Mouse (Mus musculus): Measurements from ENCODE around the gene Rab3b. TPM values are rescaled to one million over a fixed set of nuclear protein-coding genes. Genes with fewer than 3 reads are reported as not detected.
"Not testable (repeated sequence)": the region's sequence is repeated elsewhere in the genome, so short reads cannot be mapped to it uniquely, and the experiment has no call there.

Gene Rab3b
- polyA plus RNA-seq, 1 experiment from 2014 or later: 6.3 TPM

DNA sequence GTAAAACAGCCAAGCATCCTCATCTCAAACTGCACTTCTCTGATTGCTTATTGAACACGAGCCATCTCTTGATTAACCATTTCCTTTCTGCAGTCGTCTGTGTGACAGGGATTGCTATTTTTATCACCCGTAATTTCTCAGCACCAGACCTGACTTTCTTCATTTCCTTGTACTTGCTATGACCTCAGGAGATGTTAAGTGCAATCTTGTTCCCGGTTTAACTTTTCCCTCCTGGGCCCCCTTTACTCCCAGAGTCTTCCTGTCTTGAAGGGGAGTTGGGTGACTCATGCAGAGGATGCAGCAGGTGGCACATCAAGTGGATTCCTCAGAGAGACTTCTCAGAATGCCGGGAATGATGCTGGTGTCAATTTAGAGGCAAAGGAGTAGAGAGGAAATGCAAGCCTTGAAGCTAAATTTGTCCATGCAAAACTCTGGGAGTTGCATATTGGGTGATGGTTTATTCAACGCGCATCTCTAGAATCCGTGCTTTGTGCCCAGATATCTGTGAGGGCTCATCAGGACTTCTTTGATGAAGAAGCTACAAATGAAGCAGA, 31.1 kb downstream of the Rab3b start:
- H3K27me3 ChIP-seq (ENCODE audit: insufficient read depth, low read length): no peaks in the 10 kb centered on the region
- H3K4me1 ChIP-seq (ENCODE audit: insufficient read depth): no peaks in the 10 kb centered on the region
- no peak for TF ChIP-seq CTCF (IDR thresholded peaks at IDR 0.05; ENCODE audit: low read depth)
- H3K4me3 ChIP-seq (ENCODE audit: low read depth, low read length): no peak overlapping the region
- no peak for ATAC-seq (ENCODE audit: insufficient read depth)
- no peak overlapping the region for H3K27ac ChIP-seq (ENCODE audit: low read depth)
- no peaks in the 10 kb centered on the region for H3K36me3 ChIP-seq (ENCODE audit: insufficient read depth)
- no peaks in the 10 kb centered on the region for H3K9me3 ChIP-seq (ENCODE audit: low read depth, low read length)
- H3K9ac ChIP-seq: no peak overlapping the region
- DNase-seq: no peak
- WGBS: 57% methylated on average over 8 of the region's 8 CpGs
- no peak overlapping the region for H3K4me2 ChIP-seq

DNA sequence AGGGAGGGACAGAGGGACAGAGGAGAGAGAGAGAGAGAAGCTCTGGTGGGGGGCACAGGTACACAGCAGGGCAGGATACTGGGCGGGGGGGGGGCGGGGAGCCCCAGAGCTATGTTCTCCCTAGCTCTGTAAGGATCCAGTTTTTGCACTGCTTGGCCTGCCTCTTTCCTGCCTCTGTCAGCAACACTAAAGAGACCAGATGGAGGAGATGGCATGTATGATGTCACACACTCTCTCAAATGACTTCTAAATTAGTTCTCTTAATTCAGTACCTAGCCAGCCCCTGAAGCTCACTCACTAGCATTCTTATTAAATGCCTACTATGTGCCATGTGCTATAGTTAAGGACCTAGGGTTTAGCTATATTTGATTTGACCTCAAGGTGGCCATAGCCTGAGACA, 33.0 kb downstream of the Rab3b start:
- no peak for ATAC-seq (ENCODE audit: insufficient read depth)

DNA sequence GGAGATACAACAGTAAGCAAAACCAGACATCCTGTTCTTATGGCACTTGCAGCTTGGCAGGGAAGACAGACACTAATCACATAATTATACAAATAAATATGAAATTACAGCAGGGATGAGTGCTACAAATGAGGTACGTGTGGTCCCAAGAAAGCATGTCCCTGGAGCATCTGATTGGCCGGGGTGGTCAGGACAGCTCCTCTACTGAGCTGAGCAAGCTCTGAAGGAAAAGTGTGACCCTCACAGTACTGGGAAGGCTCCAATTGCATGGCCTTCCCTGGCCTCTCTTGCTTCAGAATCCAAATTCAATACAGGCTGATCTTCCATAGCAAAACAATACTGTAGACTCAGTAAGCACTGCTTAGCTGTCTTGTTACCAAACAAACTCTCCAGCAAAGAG, 34.3 kb downstream of the Rab3b start:
- no peaks in the 10 kb centered on the region for H3K27me3 ChIP-seq (ENCODE audit: insufficient read depth, low read length)
- no peak overlapping the region for H3K4me2 ChIP-seq
- DNase-seq (peak; percentile 9), ATAC-seq (ENCODE audit: insufficient read depth) (no peak)
- H3K36me3 ChIP-seq (ENCODE audit: insufficient read depth): no peaks in the 10 kb centered on the region
- H3K9me3 ChIP-seq (ENCODE audit: low read depth, low read length): no peaks in the 10 kb centered on the region
- no peak overlapping the region for H3K9ac ChIP-seq
- no peak overlapping the region for H3K4me3 ChIP-seq (ENCODE audit: low read depth, low read length)
- WGBS: 52% methylated on average over 2 of the region's 2 CpGs
- TF ChIP-seq CTCF (IDR thresholded peaks at IDR 0.05; ENCODE audit: low read depth): no peak
- no peak overlapping the region for H3K27ac ChIP-seq (ENCODE audit: low read depth)
- no peaks in the 10 kb centered on the region for H3K4me1 ChIP-seq (ENCODE audit: insufficient read depth)

More for the DNA sequence above, 33.0 kb downstream of the Rab3b start:
- Histone ChIP-seq H3K27me3 (ENCODE audit: insufficient read depth, low read length) (no peaks in the 10 kb centered on the region), H3K9me3 (ENCODE audit: low read depth, low read length) (no peaks in the 10 kb centered on the region), H3K4me3 (ENCODE audit: low read depth, low read length) (no peak overlapping the region), H3K4me1 (ENCODE audit: insufficient read depth) (no peaks in the 10 kb centered on the region), H3K27ac (ENCODE audit: low read depth) (no peak overlapping the region), H3K36me3 (ENCODE audit: insufficient read depth) (no peaks in the 10 kb centered on the region), H3K9ac (no peak overlapping the region), H3K4me2 (no peak overlapping the region)
- no peak for TF ChIP-seq CTCF (IDR thresholded peaks at IDR 0.05; ENCODE audit: low read depth)
- 87% methylated on average over 2 of the region's 2 CpGs for WGBS
- no peak for DNase-seq

DNA sequence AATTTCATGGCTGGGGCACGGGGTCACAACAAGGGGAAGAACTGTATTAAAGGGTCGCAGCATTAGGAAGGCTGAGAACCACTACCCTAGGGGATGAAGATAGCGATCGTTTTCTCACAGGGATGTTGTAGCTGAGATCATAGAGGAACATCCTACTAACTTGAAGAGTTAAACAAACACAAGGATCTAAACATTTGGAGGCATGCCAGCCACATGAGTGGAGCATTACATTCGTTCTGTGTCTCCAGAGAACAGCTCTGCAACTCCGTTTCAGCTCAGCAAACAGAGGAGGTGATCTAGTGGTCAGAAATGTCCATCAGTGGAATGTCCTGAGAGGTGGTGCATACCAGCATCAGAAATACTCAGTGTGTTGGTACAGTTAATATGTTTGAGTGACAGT, 35.5 kb downstream of the Rab3b start:
- H3K4me1 ChIP-seq (ENCODE audit: insufficient read depth): no peaks in the 10 kb centered on the region
- H3K4me3 ChIP-seq (ENCODE audit: low read depth, low read length): no peak overlapping the region
- DNase-seq (peak; percentile 83), ATAC-seq (ENCODE audit: insufficient read depth) (peak; percentile 35; the same call in 1 of the 2 replicates)
- no peak overlapping the region for H3K9ac ChIP-seq
- no peak overlapping the region for H3K4me2 ChIP-seq
- H3K9me3 ChIP-seq (ENCODE audit: low read depth, low read length): no peaks in the 10 kb centered on the region
- no peaks in the 10 kb centered on the region for H3K36me3 ChIP-seq (ENCODE audit: insufficient read depth)
- H3K27me3 ChIP-seq (ENCODE audit: insufficient read depth, low read length): no peaks in the 10 kb centered on the region
- no peak for TF ChIP-seq CTCF (IDR thresholded peaks at IDR 0.05; ENCODE audit: low read depth)
- no peak overlapping the region for H3K27ac ChIP-seq (ENCODE audit: low read depth)
- WGBS: 43% methylated on average over 6 of the region's 6 CpGs

DNA sequence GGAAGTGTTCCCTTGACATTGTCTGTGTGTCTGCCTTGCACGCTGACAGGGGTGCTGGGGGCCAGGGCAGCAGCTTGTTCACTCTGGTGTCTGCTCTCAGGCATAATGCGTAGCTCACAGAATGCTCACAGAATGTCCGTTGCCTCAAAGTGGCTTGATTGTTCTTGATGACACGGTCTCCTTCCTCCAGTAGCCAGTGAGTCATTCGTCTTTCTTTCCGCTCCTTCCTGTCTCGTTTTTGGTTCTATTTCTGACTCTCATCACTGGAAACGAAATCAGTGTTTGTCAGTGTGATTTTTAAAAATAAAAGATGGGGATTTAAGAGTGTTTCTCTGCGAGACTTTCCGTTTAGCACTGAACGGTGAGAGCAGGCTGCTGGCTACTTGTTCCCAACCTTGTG, 36.2 kb downstream of the Rab3b start:
- Histone ChIP-seq H3K27ac (ENCODE audit: low read depth) (no peak overlapping the region), H3K4me1 (ENCODE audit: insufficient read depth) (no peaks in the 10 kb centered on the region), H3K9ac (no peak overlapping the region), H3K27me3 (ENCODE audit: insufficient read depth, low read length) (no peaks in the 10 kb centered on the region), H3K4me2 (no peak overlapping the region), H3K9me3 (ENCODE audit: low read depth, low read length) (no peaks in the 10 kb centered on the region), H3K4me3 (ENCODE audit: low read depth, low read length) (no peak overlapping the region), H3K36me3 (ENCODE audit: insufficient read depth) (no peaks in the 10 kb centered on the region)
- no peak for TF ChIP-seq CTCF (IDR thresholded peaks at IDR 0.05; ENCODE audit: low read depth)
- DNase-seq: peak; percentile 32
- 55% methylated on average over 11 of the region's 11 CpGs for WGBS
- no peak for ATAC-seq (ENCODE audit: insufficient read depth)

DNA sequence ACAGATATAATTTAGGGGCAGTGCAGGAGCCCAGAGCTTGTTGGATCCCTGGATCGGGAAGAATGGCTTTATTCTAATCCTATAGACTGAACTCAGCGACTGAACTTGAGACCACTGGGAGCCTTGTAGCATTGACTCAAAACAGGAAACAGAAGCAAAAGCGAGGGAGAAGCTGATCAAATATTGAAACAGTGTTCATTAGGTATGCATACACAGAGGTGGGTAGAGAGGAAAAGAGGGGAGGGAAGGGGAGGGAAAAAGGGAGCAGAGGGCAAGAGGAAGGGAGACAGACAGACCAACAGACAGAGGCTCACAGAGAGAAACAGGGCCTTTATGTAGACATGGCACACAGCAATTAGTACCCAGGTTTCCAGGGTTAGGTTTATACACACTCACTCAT, 38.8 kb downstream of the Rab3b start:
- H3K4me1 ChIP-seq (ENCODE audit: insufficient read depth): no peaks in the 10 kb centered on the region
- no peak for TF ChIP-seq CTCF (IDR thresholded peaks at IDR 0.05; ENCODE audit: low read depth)
- ATAC-seq (ENCODE audit: insufficient read depth) (no peak; the same call in 1 of the 2 replicates), DNase-seq (no peak)
- H3K9me3 ChIP-seq (ENCODE audit: low read depth, low read length): no peaks in the 10 kb centered on the region
- H3K27ac ChIP-seq (ENCODE audit: low read depth): no peak overlapping the region
- H3K36me3 ChIP-seq (ENCODE audit: insufficient read depth): no peaks in the 10 kb centered on the region
- no peak overlapping the region for H3K4me3 ChIP-seq (ENCODE audit: low read depth, low read length)
- H3K9ac ChIP-seq: no peak overlapping the region
- H3K27me3 ChIP-seq (ENCODE audit: insufficient read depth, low read length): no peaks in the 10 kb centered on the region
- 52% methylated on average over 3 of the region's 3 CpGs for WGBS
- no peak overlapping the region for H3K4me2 ChIP-seq

DNA sequence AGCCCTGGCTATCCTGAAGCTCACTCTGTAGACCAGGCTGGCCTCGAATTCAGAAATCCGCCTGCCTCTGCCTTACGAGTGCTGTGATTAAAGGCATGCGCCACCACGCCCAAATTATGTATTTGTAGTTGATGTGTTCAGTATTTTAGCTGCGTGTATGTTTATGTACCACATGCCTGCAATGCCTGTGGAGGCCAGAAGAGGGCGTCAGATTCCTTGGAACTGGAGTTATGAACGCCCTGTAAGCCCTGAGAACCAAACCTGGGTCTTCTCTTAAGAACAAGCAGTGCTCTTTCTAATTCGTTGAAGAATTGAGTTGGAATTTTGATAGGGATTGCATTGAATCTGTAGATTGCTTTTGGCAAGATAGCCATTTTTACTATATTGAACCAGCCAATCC, 49.1 kb downstream of the Rab3b start:
- not testable (repeated sequence) for H3K4me2 ChIP-seq; DNase-seq; H3K9me3 ChIP-seq (ENCODE audit: low read depth, low read length); H3K27me3 ChIP-seq (ENCODE audit: insufficient read depth, low read length); H3K9ac ChIP-seq; ATAC-seq (ENCODE audit: insufficient read depth); H3K4me3 ChIP-seq (ENCODE audit: low read depth, low read length); H3K27ac ChIP-seq (ENCODE audit: low read depth); H3K4me1 ChIP-seq (ENCODE audit: insufficient read depth); H3K36me3 ChIP-seq (ENCODE audit: insufficient read depth)
- peak; percentile 30; the same call in 1 of the 2 replicates for TF ChIP-seq CTCF (IDR thresholded peaks at IDR 0.05; ENCODE audit: low read depth)
- 79% methylated on average over 9 of the region's 9 CpGs for WGBS

DNA sequence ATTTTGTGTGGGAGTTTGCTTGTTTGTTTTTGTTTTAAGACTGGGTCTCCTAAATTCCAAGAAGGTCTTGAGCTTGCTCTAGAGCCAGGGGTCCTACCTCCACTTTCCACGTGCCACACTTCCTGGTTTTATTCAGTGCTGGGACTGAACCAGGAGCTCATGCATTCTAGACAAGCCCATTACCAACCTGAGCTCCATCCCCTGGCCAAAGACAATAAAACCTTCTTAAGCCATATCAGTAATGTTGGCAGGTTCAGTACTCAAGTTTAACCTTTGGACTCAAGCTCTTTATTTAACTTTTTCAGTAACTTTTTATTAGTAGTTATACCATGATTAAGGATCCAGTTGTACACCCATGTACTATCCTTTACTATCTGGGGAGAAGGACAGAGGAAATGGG, 54.3 kb downstream of the Rab3b start:
- ATAC-seq (ENCODE audit: insufficient read depth) (no peak), DNase-seq (no peak)
- Histone ChIP-seq H3K27me3 (ENCODE audit: insufficient read depth, low read length) (no peaks in the 10 kb centered on the region), H3K36me3 (ENCODE audit: insufficient read depth) (no peaks in the 10 kb centered on the region), H3K27ac (ENCODE audit: low read depth) (no peak overlapping the region), H3K9ac (no peak overlapping the region), H3K9me3 (ENCODE audit: low read depth, low read length) (no peaks in the 10 kb centered on the region), H3K4me1 (ENCODE audit: insufficient read depth) (no peaks in the 10 kb centered on the region), H3K4me3 (ENCODE audit: low read depth, low read length) (no peak overlapping the region), H3K4me2 (no peak overlapping the region)
- 68% methylated on average over 1 of the region's 1 CpGs for WGBS
- TF ChIP-seq CTCF (IDR thresholded peaks at IDR 0.05; ENCODE audit: low read depth): no peak
